Mouse (Mus musculus) midbrain, embryonic 14.5 days (tissue): Measurements from ENCODE around the gene Lmx1a. TPM values are rescaled to one million over a fixed set of nuclear protein-coding genes. Genes with fewer than 3 reads are reported as not detected.

ENCODE experiments used
- ATAC-seq: fragments of 200-750 bp; cut with Nextera tagmentation; 2 replicates; pipeline ENCODE4 v1.8.0; 2017; ENCODE audit warnings: moderate number of reproducible peaks, moderate library complexity; ENCODE audit not compliant: low FRiP score, low TSS enrichment
- DNase-seq: peaks from one replicate; pipeline ENCODE4 v3.0.0-alpha.2; 2015
- H3K27ac ChIP-seq: fragments of 300-500 bp; sonication (generic); replicated peaks from 2 replicates; pipeline ENCODE4 v1.5.1; 2014; ENCODE audit warnings: mild to moderate bottlenecking, low read depth, low read length, moderate library complexity
- H3K27me3 ChIP-seq: fragments of 300-500 bp; sonication (generic); 2 replicates; pipeline ENCODE4 v1.6.1; 2014; ENCODE audit warnings: low read length, control low read depth, mixed read lengths; ENCODE audit not compliant: control insufficient read depth, insufficient read depth
- H3K36me3 ChIP-seq: fragments of 300-500 bp; sonication (generic); 2 replicates; pipeline ENCODE4 v1.6.1; 2014; ENCODE audit warnings: low read length, control low read depth; ENCODE audit not compliant: control insufficient read depth, insufficient read depth
- H3K4me1 ChIP-seq: fragments of 300-500 bp; sonication (generic); 2 replicates; pipeline ENCODE4 v1.6.1; 2014; ENCODE audit warnings: mild to moderate bottlenecking, antibody characterized with exemption, low read length, control low read depth; ENCODE audit not compliant: control insufficient read depth, insufficient read depth
- H3K4me2 ChIP-seq: fragments of 300-500 bp; sonication (generic); 2 replicates; pipeline ENCODE4 v1.6.1; 2014; ENCODE audit warnings: mild to moderate bottlenecking, low read length, moderate library complexity
- H3K4me3 ChIP-seq: fragments of 300-500 bp; sonication (generic); replicated peaks from 2 replicates; pipeline ENCODE4 v1.5.1; 2014; ENCODE audit warnings: low read depth, low read length
- H3K9ac ChIP-seq: fragments of 300-500 bp; sonication (generic); replicated peaks from 2 replicates; pipeline ENCODE4 v1.6.1; 2014; ENCODE audit warnings: mild to moderate bottlenecking, low read length, moderate library complexity
- H3K9me3 ChIP-seq: fragments of 300-500 bp; sonication (generic); 2 replicates; pipeline ENCODE4 v1.6.1; 2016; ENCODE audit warnings: low read length, control low read depth, mixed read lengths; ENCODE audit not compliant: control insufficient read depth
- WGBS: fragments of 180-500 bp; shearing (Covaris S2); extraction: QIAGEN DNeasy Blood & Tissue Kit; methylation state at CpG from one replicate; pipeline ENCODE4 v1.1.7; 2014; 5-methylcytosine and 5-hydroxymethylcytosine counted together
- polyA plus RNA-seq: library from polyadenylated mRNA; unstranded; fragments of >200 nt; fragmentation: Nextera tagmentation; extraction: Ambion mirVana; gene quantifications from 2 replicates; pipeline ENCODE4 v1.2.1, GENCODE M21; 2014

Gene Lmx1a
- polyA plus RNA-seq, 1 experiment from 2014 or later, result 7.1 TPM

DNA sequence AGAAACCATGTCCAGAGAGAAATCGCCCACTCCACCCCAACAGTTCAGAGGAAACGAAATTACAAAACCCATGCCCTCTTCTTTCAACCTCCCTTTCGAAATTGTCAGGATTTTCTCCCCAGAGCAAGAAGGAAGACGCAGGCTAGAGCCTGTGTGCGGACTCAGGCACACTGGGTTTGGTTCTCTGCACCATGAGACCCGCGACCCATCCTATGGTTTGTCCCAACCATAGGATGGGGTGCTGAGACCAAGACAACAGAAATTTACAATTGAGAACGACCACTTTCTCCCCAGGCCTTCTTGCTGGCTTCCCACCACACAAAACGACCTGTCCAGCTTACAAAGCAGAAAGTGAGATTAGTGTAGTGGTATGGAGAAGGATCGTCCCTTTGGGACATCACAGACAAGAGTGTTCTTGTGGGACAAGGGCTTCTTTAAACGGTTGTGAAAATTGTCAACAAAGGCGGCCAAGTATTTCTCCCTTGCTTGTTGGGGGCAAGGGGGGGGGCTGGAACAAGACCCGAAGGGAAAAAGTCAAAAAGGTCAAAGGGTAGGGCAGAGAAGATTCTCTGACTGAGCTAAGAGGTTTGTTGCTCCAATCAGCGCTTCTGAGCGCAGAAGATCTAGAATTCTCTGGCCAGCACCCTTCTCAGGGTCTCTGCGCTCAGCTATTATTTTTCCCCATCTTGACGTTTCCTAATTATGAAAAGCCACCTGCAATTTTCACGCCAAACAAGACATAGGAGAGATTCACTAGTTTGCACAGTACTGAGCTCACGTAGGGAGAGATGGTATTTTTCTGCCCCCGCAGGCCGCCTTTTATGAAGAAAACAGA lies 1.9 kb downstream of the Lmx1a start:
- peaks cover 6% of the 10 kb centered on the region; the same call in 1 of the 2 replicates for H3K4me1 ChIP-seq
- H3K27me3 ChIP-seq, result peaks cover 91% of the 10 kb centered on the region
- ATAC-seq, result no peak
- no peak overlapping the region for H3K27ac ChIP-seq
- no peak overlapping the region for H3K9ac ChIP-seq
- no peaks in the 10 kb centered on the region for H3K36me3 ChIP-seq
- no peaks in the 10 kb centered on the region for H3K9me3 ChIP-seq
- peak overlapping the region; percentile 9; the same call in 1 of the 2 replicates for H3K4me3 ChIP-seq
- 2% methylated on average over 21 of the region's 21 CpGs for WGBS
- H3K4me2 ChIP-seq, result no peak overlapping the region
- DNase-seq, result peak; percentile 47

DNA sequence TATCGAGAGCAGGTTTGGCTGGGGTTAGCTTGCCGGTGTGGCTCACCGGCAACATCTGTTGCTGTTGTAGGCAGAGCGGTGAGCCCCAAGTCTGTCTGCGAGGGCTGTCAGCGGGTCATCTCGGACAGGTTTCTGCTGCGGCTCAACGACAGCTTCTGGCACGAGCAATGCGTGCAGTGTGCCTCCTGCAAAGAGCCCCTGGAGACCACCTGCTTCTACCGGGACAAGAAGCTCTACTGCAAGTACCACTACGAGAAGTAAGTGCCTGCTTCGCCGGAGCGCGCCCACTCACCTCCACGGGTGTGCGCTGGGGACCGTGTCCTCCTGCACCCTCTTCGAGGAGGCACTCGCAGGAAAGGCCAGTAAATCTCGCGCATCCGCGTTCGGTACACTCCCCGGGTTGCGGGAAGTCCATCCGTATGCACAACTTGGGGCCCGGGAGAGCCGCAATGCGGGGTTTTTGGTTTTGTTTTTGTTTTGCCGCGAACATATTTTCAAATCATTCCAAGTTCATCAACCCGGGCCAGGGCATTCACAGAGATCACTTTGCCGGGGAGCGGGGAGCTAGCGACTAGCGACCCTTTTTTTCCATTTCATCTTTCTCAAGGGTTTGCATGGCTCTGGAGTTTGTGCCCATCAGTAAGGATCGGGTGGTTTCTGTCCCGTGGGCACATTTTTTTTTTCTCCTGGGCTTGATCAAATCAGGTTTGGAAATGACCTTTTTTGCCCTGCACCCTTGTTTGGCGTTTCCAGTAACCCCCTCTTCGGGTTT lies 3.1 kb downstream of the Lmx1a start:
- Histone ChIP-seq H3K9me3 (no peaks in the 10 kb centered on the region), H3K9ac (peak overlapping the region; percentile 34; the same call in 1 of the 2 replicates), H3K27me3 (peaks cover 91% of the 10 kb centered on the region), H3K4me1 (peaks cover 6% of the 10 kb centered on the region; the same call in 1 of the 2 replicates), H3K4me3 (peak overlapping the region; percentile 20; the same call in 1 of the 2 replicates), H3K27ac (peak overlapping the region; percentile 58), H3K4me2 (peak overlapping the region; percentile 30), H3K36me3 (no peaks in the 10 kb centered on the region)
- ATAC-seq (no peak), DNase-seq (peak; percentile 53)
- WGBS, result under 1% methylated on average over 44 of the region's 44 CpGs

DNA sequence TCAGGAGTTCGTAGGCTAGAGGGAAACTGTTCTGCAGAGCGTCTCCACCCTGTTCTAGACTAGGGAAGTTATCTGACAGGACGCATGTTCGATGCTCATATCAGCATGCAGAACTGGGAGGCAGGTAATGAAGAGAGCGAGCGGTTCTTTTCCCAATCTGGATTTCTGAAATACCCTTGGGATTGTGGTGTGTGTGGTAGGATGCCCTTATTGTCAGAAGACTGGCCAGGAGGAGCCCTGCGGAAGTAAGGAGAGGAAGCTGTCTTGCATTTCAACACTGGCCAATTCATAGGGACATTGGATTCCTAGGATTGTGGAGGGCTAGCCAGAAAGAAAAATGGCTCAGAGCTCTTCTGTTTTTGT lies 3.6 kb downstream of the Lmx1a start:
- Histone ChIP-seq H3K9ac (peak overlapping the region; percentile 34; the same call in 1 of the 2 replicates), H3K4me3 (0 out of 2 replicates have a peak overlapping the region, but pooled peaks have one; percentile 20), H3K36me3 (no peaks in the 10 kb centered on the region), H3K9me3 (no peaks in the 10 kb centered on the region), H3K4me1 (peaks cover 6% of the 10 kb centered on the region; the same call in 1 of the 2 replicates), H3K27ac (0 out of 2 replicates have a peak overlapping the region, but pooled peaks have one; percentile 0), H3K27me3 (peaks cover 86% of the 10 kb centered on the region), H3K4me2 (peak overlapping the region; percentile 30; the same call in 1 of the 2 replicates)
- WGBS, result 2% methylated on average over 7 of the region's 7 CpGs
- ATAC-seq, result no peak
- DNase-seq, result peak; percentile 44

DNA sequence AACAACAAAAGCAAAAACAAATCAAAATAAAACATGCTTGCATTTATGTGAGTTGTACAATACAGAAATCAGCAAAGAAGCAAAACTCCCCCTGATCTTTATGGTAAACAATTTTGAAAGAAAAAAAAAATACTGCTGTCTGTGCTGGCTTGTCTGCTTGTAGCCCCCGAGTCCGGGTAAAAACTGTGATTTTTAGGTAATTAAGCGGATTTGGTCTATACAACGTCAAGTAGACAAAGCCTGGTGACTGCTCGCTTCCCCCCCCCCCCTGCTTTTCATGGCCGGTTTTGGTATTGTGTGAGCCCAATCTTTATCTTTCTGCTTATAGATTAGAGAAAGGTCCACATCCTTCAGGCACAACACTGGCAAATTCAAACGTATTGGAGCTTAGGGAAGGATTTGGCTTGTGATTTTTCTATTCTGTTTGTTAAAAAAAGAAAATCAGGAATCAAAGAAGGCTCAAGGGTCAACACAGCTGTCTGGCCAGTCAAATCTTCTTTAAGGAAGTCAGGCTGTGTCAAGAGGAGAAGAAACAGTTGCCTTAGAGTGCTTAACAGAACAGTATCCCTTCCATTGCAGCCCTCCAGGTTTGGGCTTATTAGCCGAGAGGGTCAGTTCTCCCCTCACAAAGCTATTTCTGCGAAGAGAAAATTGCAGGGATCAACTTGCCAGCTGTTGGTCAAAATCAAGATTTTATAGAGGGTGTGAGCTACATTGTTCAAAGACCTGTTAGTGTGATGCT lies 4.6 kb downstream of the Lmx1a start:
- DNase-seq (peak; percentile 38), ATAC-seq (no peak)
- H3K9me3 ChIP-seq, result no peaks in the 10 kb centered on the region
- WGBS, result 2% methylated on average over 9 of the region's 9 CpGs
- H3K4me3 ChIP-seq, result no peak overlapping the region
- peak overlapping the region; percentile 30; the same call in 1 of the 2 replicates for H3K4me2 ChIP-seq
- H3K4me1 ChIP-seq, result peaks cover 2% of the 10 kb centered on the region; the same call in 1 of the 2 replicates
- no peaks in the 10 kb centered on the region for H3K36me3 ChIP-seq
- no peak overlapping the region for H3K27ac ChIP-seq
- H3K9ac ChIP-seq, result no peak overlapping the region
- H3K27me3 ChIP-seq, result peaks cover 83% of the 10 kb centered on the region

DNA sequence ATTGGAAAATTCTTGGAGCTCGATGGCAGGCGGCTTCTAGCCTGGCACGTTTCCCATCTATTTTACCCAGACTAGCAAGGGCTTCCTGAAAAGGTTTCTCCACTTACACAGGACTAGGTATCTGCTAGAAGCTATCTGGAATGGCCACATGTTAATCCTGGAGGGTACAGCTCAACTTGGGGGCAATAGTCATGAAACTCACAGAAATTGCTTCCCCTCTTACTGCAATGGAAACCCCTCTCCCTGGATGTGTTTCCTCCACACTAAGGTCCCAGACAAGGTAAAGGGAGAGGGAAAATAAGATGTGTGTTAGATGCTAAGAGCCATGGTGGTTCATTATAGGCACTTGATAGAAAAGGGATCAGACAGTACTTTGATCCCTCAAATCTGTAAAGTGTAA lies 5.7 kb downstream of the Lmx1a start:
- no peak overlapping the region for H3K4me3 ChIP-seq
- DNase-seq (no peak), ATAC-seq (no peak)
- 15% methylated on average over 3 of the region's 3 CpGs for WGBS
- no peaks in the 10 kb centered on the region for H3K4me1 ChIP-seq
- no peak overlapping the region for H3K9ac ChIP-seq
- peaks cover 79% of the 10 kb centered on the region for H3K27me3 ChIP-seq
- no peaks in the 10 kb centered on the region for H3K9me3 ChIP-seq
- no peak overlapping the region for H3K4me2 ChIP-seq
- no peak overlapping the region for H3K27ac ChIP-seq
- no peaks in the 10 kb centered on the region for H3K36me3 ChIP-seq

DNA sequence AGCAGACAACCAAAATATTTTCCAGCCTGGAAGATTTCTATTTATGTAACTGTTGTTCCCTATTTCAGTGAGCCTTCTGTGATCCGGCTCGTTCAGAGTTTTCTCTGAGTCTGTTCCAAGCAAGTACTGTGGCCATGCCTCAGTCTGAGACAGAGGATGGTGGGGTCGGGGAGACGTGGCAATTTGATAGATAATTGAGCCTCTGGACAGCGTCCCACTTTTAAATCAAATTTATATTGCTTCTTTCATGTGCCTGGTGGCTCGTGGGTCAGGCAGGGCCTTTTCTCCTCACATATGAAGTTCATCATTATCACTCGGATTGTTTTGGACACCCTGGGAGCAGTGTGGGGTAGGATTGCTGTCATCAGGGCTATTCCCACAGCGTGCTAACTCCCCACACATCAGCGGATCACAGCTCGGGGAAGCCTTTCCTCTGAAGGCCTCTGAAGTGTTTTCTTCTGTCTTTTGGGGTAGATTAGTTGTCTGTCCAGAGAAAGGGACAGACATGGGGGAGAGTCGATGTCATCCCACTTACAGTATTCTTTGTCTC lies 6.9 kb downstream of the Lmx1a start:
- H3K27me3 ChIP-seq, result peaks cover 68% of the 10 kb centered on the region
- WGBS, result 37% methylated on average over 11 of the region's 11 CpGs
- no peak for ATAC-seq

DNA sequence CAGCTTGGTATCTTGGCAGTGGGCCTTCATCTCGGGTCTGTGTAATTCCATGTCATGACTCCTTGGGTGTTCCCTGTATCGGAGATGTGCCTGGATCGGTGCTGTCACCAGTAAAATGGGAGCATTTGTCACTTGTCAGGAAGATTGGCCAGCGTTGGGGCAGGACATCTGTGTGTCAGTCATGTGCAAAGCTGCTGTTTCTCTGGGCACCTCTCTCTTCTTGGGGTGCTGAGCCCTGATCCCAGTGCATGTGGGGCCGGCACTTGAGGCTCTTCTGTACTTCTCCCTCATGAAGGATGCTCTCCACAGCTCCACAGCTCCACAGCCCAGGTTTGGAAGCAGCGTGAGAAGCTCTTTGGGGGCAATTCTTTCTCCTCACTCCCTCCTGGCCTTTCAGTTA lies 10.7 kb downstream of the Lmx1a start:
- H3K9me3 ChIP-seq, result no peaks in the 10 kb centered on the region
- H3K4me2 ChIP-seq, result no peak overlapping the region
- WGBS, result 18% methylated on average over 6 of the region's 6 CpGs
- H3K27me3 ChIP-seq, result peaks cover 38% of the 10 kb centered on the region
- ATAC-seq, result no peak
- no peak overlapping the region for H3K4me3 ChIP-seq
- no peak for DNase-seq
- no peak overlapping the region for H3K9ac ChIP-seq
- H3K36me3 ChIP-seq, result no peaks in the 10 kb centered on the region
- no peak overlapping the region for H3K27ac ChIP-seq
- H3K4me1 ChIP-seq, result 0 out of 2 replicates have a peak, but pooled peaks cover 3% of the 10 kb centered on the region

More for the DNA sequence above, 6.9 kb downstream of the Lmx1a start:
- Histone ChIP-seq H3K27ac (no peak overlapping the region), H3K4me2 (no peak overlapping the region), H3K36me3 (no peaks in the 10 kb centered on the region), H3K4me1 (0 out of 2 replicates have a peak, but pooled peaks cover 3% of the 10 kb centered on the region), H3K9me3 (no peaks in the 10 kb centered on the region), H3K4me3 (no peak overlapping the region), H3K9ac (no peak overlapping the region)
- DNase-seq, result no peak

DNA sequence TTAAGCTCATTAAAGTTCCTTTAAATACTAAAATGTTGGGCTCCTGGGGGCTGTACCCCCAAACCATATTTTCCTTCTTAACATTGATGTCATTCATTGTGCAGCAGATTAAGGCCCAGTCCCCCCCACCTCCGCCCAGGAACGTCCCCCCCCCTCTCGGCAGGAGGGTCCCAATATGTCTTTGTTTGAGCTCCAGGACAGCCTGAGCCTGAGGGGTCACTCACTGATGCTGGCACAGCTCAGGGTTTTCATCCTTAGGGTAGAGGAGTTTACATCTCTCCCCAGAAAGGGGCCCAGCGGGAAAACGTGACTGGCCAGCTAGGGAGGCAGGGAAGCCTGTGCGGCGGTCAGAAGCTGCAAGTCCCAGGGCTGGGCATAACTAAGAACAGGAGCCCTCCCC lies 11.2 kb downstream of the Lmx1a start:
- H3K4me2 ChIP-seq, result no peak overlapping the region
- no peak overlapping the region for H3K4me3 ChIP-seq
- H3K4me1 ChIP-seq, result 0 out of 2 replicates have a peak, but pooled peaks cover 3% of the 10 kb centered on the region
- peaks cover 33% of the 10 kb centered on the region for H3K27me3 ChIP-seq
- ATAC-seq (no peak), DNase-seq (no peak)
- no peak overlapping the region for H3K9ac ChIP-seq
- 5% methylated on average over 7 of the region's 7 CpGs for WGBS
- no peak overlapping the region for H3K27ac ChIP-seq
- no peaks in the 10 kb centered on the region for H3K36me3 ChIP-seq
- no peaks in the 10 kb centered on the region for H3K9me3 ChIP-seq
